Comparison of ENCODE assay signal across 11 mouse cellular contexts in the genomic region with DNA sequence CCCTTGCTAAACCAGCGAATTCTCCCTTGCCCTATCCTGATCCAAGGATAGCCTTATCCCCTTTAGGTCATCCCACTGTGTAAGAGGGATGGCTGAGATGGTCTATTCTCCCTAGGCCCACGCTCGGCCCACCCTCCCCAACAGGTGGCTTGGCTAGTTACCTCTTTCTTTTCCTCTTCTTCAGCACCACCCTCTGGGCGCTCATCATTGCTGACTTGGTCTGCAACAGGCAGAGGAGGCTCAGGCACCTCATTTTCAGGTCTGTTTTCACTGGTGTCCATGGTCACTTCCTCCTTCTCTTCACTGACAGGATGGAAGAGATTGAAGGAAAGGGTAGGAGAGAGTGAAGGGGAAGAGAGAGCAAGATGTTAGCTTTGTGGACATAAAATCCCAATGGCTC. TPM values are rescaled to one million over a fixed set of nuclear protein-coding genes. Genes with fewer than 3 reads are reported as not detected.
DNase-seq lines count a peak whose midpoint lies in the region; ATAC-seq lines count a peak whose summit lies in the region.
"Had no signal": no experiment of that assay in that cellular context is flagged by ENCODE, and none has a peak within 500 bp of the region (broad histone marks: within the 10 kb centered on the region; RNA-seq: fewer than 3 reads in every experiment).

No protein-coding gene starts in this region.

- DNase-seq in heart, postnatal 4 days = no peak
- no peak for DNase-seq in hindbrain, embryonic 14.5 days (ENCODE audit: low spot score)
- no peak for DNase-seq in frontal cortex, adult 2 months (ENCODE audit: extremely low spot score in 1 of 2, low spot score in 1 of 2)
- no peak for DNase-seq in thymus, postnatal 0 days (ENCODE audit: low spot score)
- DNase-seq in adrenal gland, postnatal 25 days = no peak

- H3K9ac ChIP-seq in heart, embryonic 16.5 days (ENCODE audit: low read length) = no peak overlapping the region
- H3K9ac ChIP-seq in embryonic facial prominence, embryonic 12.5 days = peak overlapping the region; percentile 24; the same call in 1 of the 2 replicates
- H3K9ac ChIP-seq in hindbrain, embryonic 14.5 days = no peak overlapping the region
- no peak overlapping the region for H3K9ac ChIP-seq in midbrain, embryonic 13.5 days (replicated peaks)

- 0 out of 2 replicates have a peak overlapping the region, but pooled peaks have one; percentile 15 for H3K27ac ChIP-seq in heart, embryonic 16.5 days (ENCODE audit: low read length)
- H3K27ac ChIP-seq in embryonic facial prominence, embryonic 12.5 days = 0 out of 2 replicates have a peak overlapping the region, but pooled peaks have one; percentile 17
- H3K27ac ChIP-seq in hindbrain, embryonic 14.5 days = no peak overlapping the region
- H3K27ac ChIP-seq in midbrain, embryonic 13.5 days = peak overlapping the region; percentile 49
- H3K27ac ChIP-seq: macrophage had no signal

- H3K36me3 ChIP-seq in heart, embryonic 16.5 days (ENCODE audit: control insufficient read depth, insufficient read depth) = peaks cover 49% of the 10 kb centered on the region
- peaks cover 72% of the 10 kb centered on the region for H3K36me3 ChIP-seq in embryonic facial prominence, embryonic 12.5 days
- H3K36me3 ChIP-seq in hindbrain, embryonic 14.5 days (replicated peaks; ENCODE audit: control insufficient read depth, insufficient read depth) = peaks cover 66% of the 10 kb centered on the region
- peaks cover 62% of the 10 kb centered on the region for H3K36me3 ChIP-seq in midbrain, embryonic 13.5 days

- no peak overlapping the region for H3K4me2 ChIP-seq in heart, embryonic 16.5 days (ENCODE audit: low read depth, low read length)
- H3K4me2 ChIP-seq in embryonic facial prominence, embryonic 12.5 days (replicated peaks) = peak overlapping the region; percentile 80
- H3K4me2 ChIP-seq in hindbrain, embryonic 14.5 days (replicated peaks) = peak overlapping the region; percentile 93
- peak overlapping the region; percentile 94 for H3K4me2 ChIP-seq in midbrain, embryonic 13.5 days (replicated peaks)

- peaks cover 22% of the 10 kb centered on the region for H3K4me1 ChIP-seq in heart, embryonic 16.5 days (ENCODE audit: control insufficient read depth, insufficient read depth, low read length)
- H3K4me1 ChIP-seq in embryonic facial prominence, embryonic 12.5 days = peaks cover 35% of the 10 kb centered on the region
- peaks cover 19% of the 10 kb centered on the region for H3K4me1 ChIP-seq in hindbrain, embryonic 14.5 days (replicated peaks; ENCODE audit: control insufficient read depth, insufficient read depth, low read length)
- peaks cover 56% of the 10 kb centered on the region for H3K4me1 ChIP-seq in midbrain, embryonic 13.5 days (replicated peaks)

- H3K9me3 ChIP-seq in heart, embryonic 16.5 days (replicated peaks; ENCODE audit: control insufficient read depth, low read length) = no peaks in the 10 kb centered on the region
- no peaks in the 10 kb centered on the region for H3K9me3 ChIP-seq in embryonic facial prominence, embryonic 12.5 days
- H3K9me3 ChIP-seq in hindbrain, embryonic 14.5 days (ENCODE audit: control insufficient read depth, low read length) = no peaks in the 10 kb centered on the region
- no peaks in the 10 kb centered on the region for H3K9me3 ChIP-seq in midbrain, embryonic 13.5 days

- no peak for ATAC-seq in heart, embryonic 16.5 days (replicated peaks; ENCODE audit: extremely low read depth, insufficient read depth, low FRiP score)
- ATAC-seq in embryonic facial prominence, embryonic 12.5 days (ENCODE audit: insufficient number of reproducible peaks, insufficient read depth, low FRiP score, low TSS enrichment) = no peak
- ATAC-seq in hindbrain, embryonic 14.5 days (ENCODE audit: low FRiP score) = 0 out of 2 replicates have a peak, but pooled peaks have one; percentile 3
- ATAC-seq in midbrain, embryonic 13.5 days = 0 out of 2 replicates have a peak, but pooled peaks have one; percentile 37

- 72% methylated on average over 4 of the region's 4 CpGs for WGBS in heart, embryonic 16.5 days
- 80% methylated on average over 4 of the region's 4 CpGs for WGBS in embryonic facial prominence, embryonic 12.5 days
- 78% methylated on average over 4 of the region's 4 CpGs for WGBS in hindbrain, embryonic 14.5 days
- 84% methylated on average over 4 of the region's 4 CpGs for whole genome bisulfite sequencing in midbrain, embryonic 13.5 days

- H3K27me3 ChIP-seq in heart, embryonic 16.5 days (ENCODE audit: control insufficient read depth, insufficient read depth, low read length) = no peaks in the 10 kb centered on the region
- no peaks in the 10 kb centered on the region for H3K27me3 ChIP-seq in embryonic facial prominence, embryonic 12.5 days
- no peaks in the 10 kb centered on the region for H3K27me3 ChIP-seq in hindbrain, embryonic 14.5 days (ENCODE audit: control insufficient read depth, insufficient read depth, low read length)
- H3K27me3 ChIP-seq in midbrain, embryonic 13.5 days = no peaks in the 10 kb centered on the region

- no peak overlapping the region for H3K4me3 ChIP-seq in heart, embryonic 16.5 days (ENCODE audit: low read length)
- no peak overlapping the region for H3K4me3 ChIP-seq in embryonic facial prominence, embryonic 12.5 days
- H3K4me3 ChIP-seq in hindbrain, embryonic 14.5 days (replicated peaks; ENCODE audit: low read length) = no peak overlapping the region
- H3K4me3 ChIP-seq in midbrain, embryonic 13.5 days (replicated peaks) = peak overlapping the region; percentile 70

RNA-seq across cellular contexts. Expression of gene Cdh24, which starts 10.4 kb away (rescaled TPM):
- 1.4 and 1.9 TPM in 2 replicates for polyA plus RNA-seq in heart, embryonic 16.5 days (2015; fragmentation: Nextera tagmentation; extraction: Ambion mirVana)
- 1 to 10 TPM; 2.7 to 3.1 TPM for total RNA-seq in heart, postnatal 4 days (2021)
- 10.8 and 11.9 TPM in 2 replicates for polyA plus RNA-seq in embryonic facial prominence, embryonic 12.5 days (2016; fragmentation: Nextera tagmentation; extraction: Ambion mirVana)
- 10.5 and 12.2 TPM in 2 replicates for polyA plus RNA-seq in hindbrain, embryonic 14.5 days (2014; fragmentation: Nextera tagmentation; extraction: Ambion mirVana)
- 9.5 and 12.3 TPM in 2 replicates for polyA plus RNA-seq in midbrain, embryonic 13.5 days (2015; fragmentation: Nextera tagmentation; extraction: Ambion mirVana)
- 15.1 and 18.1 TPM in 2 replicates for polyA plus RNA-seq in frontal cortex, adult 2 months (2012; rRNA removed)
- polyA plus RNA-seq in thymus, postnatal 0 days (2015; fragmentation: Nextera tagmentation; extraction: Ambion mirVana) = 5.2 and 5.4 TPM in 2 replicates
- 1.4 and 1.6 TPM in 2 replicates for total RNA-seq in adrenal gland, postnatal 25 days (2021)

RNA-seq across cellular contexts. Expression of gene Gm17606, which starts 10.8 kb away (rescaled TPM):
- polyA plus RNA-seq in heart, embryonic 16.5 days (2015; fragmentation: Nextera tagmentation; extraction: Ambion mirVana) = not detected in 2 replicates
- not detected for total RNA-seq in heart, postnatal 4 days (2021)
- 1.1 TPM in 1 of 2 replicates, not detected in the other for polyA plus RNA-seq in embryonic facial prominence, embryonic 12.5 days (2016; fragmentation: Nextera tagmentation; extraction: Ambion mirVana)
- not detected in 2 replicates for polyA plus RNA-seq in hindbrain, embryonic 14.5 days (2014; fragmentation: Nextera tagmentation; extraction: Ambion mirVana)
- not detected in 2 replicates for polyA plus RNA-seq in midbrain, embryonic 13.5 days (2015; fragmentation: Nextera tagmentation; extraction: Ambion mirVana)
- polyA plus RNA-seq in frontal cortex, adult 2 months (2012; rRNA removed) = not detected in 2 replicates
- polyA plus RNA-seq in thymus, postnatal 0 days (2015; fragmentation: Nextera tagmentation; extraction: Ambion mirVana) = not detected in 2 replicates
- not detected in 2 replicates for total RNA-seq in adrenal gland, postnatal 25 days (2021)
- total RNA-seq: heart, postnatal 10 days had no signal
- polyA plus RNA-seq: activated CD4-positive, CD25-positive, alpha-beta regulatory T cell, adult 4 months; macrophage had no signal

RNA-seq across cellular contexts. Expression of gene Psmb11, which starts 30.3 kb away (rescaled TPM):
- polyA plus RNA-seq in heart, embryonic 16.5 days (2015; fragmentation: Nextera tagmentation; extraction: Ambion mirVana) = 9.5 and 22.3 TPM in 2 replicates
- total RNA-seq in heart, postnatal 4 days (2021) = not detected
- polyA plus RNA-seq in embryonic facial prominence, embryonic 12.5 days (2016; fragmentation: Nextera tagmentation; extraction: Ambion mirVana) = 0.05 and 0.10 TPM in 2 replicates
- 0.16 TPM in 1 of 2 replicates, not detected in the other for polyA plus RNA-seq in hindbrain, embryonic 14.5 days (2014; fragmentation: Nextera tagmentation; extraction: Ambion mirVana)
- polyA plus RNA-seq in midbrain, embryonic 13.5 days (2015; fragmentation: Nextera tagmentation; extraction: Ambion mirVana) = 0.15 TPM in 1 of 2 replicates, not detected in the other
- polyA plus RNA-seq in frontal cortex, adult 2 months (2012; rRNA removed) = 0.46 and 0.54 TPM in 2 replicates
- 82.4 and 117 TPM in 2 replicates for polyA plus RNA-seq in thymus, postnatal 0 days (2015; fragmentation: Nextera tagmentation; extraction: Ambion mirVana)
- not detected in 2 replicates for total RNA-seq in adrenal gland, postnatal 25 days (2021)
- total RNA-seq: heart, postnatal 10 days had no signal
- polyA plus RNA-seq: activated CD4-positive, CD25-positive, alpha-beta regulatory T cell, adult 4 months; macrophage had no signal

RNA-seq across cellular contexts. Expression of gene Psmb5, which starts 33.7 kb away (rescaled TPM):
- polyA plus RNA-seq in heart, embryonic 16.5 days (2015; fragmentation: Nextera tagmentation; extraction: Ambion mirVana) = 358 and 367 TPM in 2 replicates
- 100 to 1,000 TPM; 192 to 198 TPM for total RNA-seq in heart, postnatal 4 days (2021)
- 381 and 403 TPM in 2 replicates for polyA plus RNA-seq in embryonic facial prominence, embryonic 12.5 days (2016; fragmentation: Nextera tagmentation; extraction: Ambion mirVana)
- polyA plus RNA-seq in hindbrain, embryonic 14.5 days (2014; fragmentation: Nextera tagmentation; extraction: Ambion mirVana) = 422 and 425 TPM in 2 replicates
- polyA plus RNA-seq in midbrain, embryonic 13.5 days (2015; fragmentation: Nextera tagmentation; extraction: Ambion mirVana) = 438 and 468 TPM in 2 replicates
- 177 and 178 TPM in 2 replicates for polyA plus RNA-seq in frontal cortex, adult 2 months (2012; rRNA removed)
- polyA plus RNA-seq in thymus, postnatal 0 days (2015; fragmentation: Nextera tagmentation; extraction: Ambion mirVana) = 387 and 424 TPM in 2 replicates
- total RNA-seq in adrenal gland, postnatal 25 days (2021) = 360 and 367 TPM in 2 replicates

RNA-seq across cellular contexts. Expression of gene 1700123O20Rik, which starts 34.5 kb away (rescaled TPM):
- 42.8 and 49.8 TPM in 2 replicates for polyA plus RNA-seq in heart, embryonic 16.5 days (2015; fragmentation: Nextera tagmentation; extraction: Ambion mirVana)
- 10 to 100 TPM; 19.3 to 20.9 TPM for total RNA-seq in heart, postnatal 4 days (2021)
- polyA plus RNA-seq in embryonic facial prominence, embryonic 12.5 days (2016; fragmentation: Nextera tagmentation; extraction: Ambion mirVana) = 94.4 and 106 TPM in 2 replicates
- polyA plus RNA-seq in hindbrain, embryonic 14.5 days (2014; fragmentation: Nextera tagmentation; extraction: Ambion mirVana) = 67.1 and 71.2 TPM in 2 replicates
- polyA plus RNA-seq in midbrain, embryonic 13.5 days (2015; fragmentation: Nextera tagmentation; extraction: Ambion mirVana) = 75.4 and 76.6 TPM in 2 replicates
- 36.3 and 36.6 TPM in 2 replicates for polyA plus RNA-seq in frontal cortex, adult 2 months (2012; rRNA removed)
- 101 TPM in 2 replicates for polyA plus RNA-seq in thymus, postnatal 0 days (2015; fragmentation: Nextera tagmentation; extraction: Ambion mirVana)
- total RNA-seq in adrenal gland, postnatal 25 days (2021) = 39.3 and 39.9 TPM in 2 replicates

Comparison
In these comparisons a context has a peak if more than half of its experiments do, and no peak if none do; other contexts are left out.
1. ATAC-seq: peak in hindbrain, embryonic 14.5 days (single experiment) and midbrain, embryonic 13.5 days (single experiment); none in heart, embryonic 16.5 days (single experiment) and embryonic facial prominence, embryonic 12.5 days (single experiment).